Mouse (Mus musculus) mouse embryonic stem cell (cell line): Measurements from ENCODE around the gene Diras1.

Experiments used
- in situ Hi-C, 2 experiments: fragments of 300-500 bp; cut with MboI; formaldehyde crosslinking; loops; 1 replicate in 1 of 2; 3 replicates in 1 of 2; pipeline ENCODE4 v1.14.3; 2019 to 2020; ENCODE audit warnings: low sequenced_read_pairs in 2 of 2, low pct_unique_long_range_greater_than_20kb in 1 of 2, mixed read lengths in 1 of 2; ENCODE audit not compliant: unreplicated experiment in 1 of 2

Diras1 gene

GRCm38 (mm10) chr10:81007240-81007639 is 18.2 kb downstream of the Diras1 start:
- in situ Hi-C loops: loop anchor here in 1 of 2 experiments (10.0 kb wide), 1 partner anchor 68 kb away; the partner anchor contains the start of gene Thop1

DNA sequence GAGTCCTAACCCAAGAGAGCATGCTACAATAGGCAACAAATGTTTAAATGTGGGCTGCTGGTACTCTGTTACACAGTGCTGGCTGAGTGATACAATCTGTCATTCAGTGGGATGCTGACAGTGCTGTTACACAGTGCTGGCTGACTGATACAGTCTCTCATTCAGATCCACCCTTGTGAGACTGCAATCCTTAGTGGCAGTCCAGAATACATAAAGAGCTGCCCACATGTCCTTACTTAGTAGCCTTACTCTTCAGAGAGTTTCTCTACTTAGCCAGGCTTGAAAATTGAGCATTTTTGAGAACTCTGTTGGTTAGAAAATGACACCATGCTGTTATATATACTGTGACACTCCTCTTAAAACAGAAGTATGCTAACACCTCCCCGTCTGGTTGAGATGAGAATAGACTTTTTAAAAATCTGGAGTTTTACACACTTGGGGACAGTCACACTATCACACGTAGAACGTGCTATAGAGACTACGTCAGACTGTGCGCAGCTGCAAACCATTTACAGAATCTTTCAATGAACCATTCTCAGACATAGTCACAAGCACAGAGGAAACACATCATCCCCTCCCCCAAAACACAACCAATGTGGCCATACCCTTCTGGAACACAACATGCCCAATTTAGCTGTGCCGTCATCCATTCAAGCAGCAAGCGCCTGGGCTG is 19.3 kb downstream of the Diras1 start:
- in situ Hi-C loops: loop anchor here in 1 of 2 experiments (10.0 kb wide), 1 partner anchor 69 kb away; the partner anchor contains the start of gene Thop1

DNA sequence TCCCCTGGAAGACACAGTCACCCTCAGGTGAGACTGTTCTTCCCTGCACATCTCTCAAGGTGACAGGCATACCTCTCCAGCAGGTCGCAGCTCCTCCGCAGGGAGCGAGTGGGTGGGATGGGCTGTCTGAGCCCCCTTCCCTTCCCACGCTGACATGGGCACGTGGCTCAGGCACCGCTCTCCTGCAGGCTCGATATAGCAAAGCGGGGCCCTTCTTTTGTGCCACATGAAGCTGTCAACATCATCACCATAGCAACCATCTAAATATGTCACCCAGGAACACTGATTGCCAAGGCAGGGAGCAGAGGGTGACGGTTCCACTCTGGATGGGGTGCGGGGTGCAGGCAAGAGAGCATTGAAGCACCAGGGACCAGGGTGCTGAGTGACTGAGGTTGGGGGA is 24.3 kb downstream of the Diras1 start:
- in situ Hi-C loops: loop anchor here in 1 of 2 experiments (10.0 kb wide), 1 partner anchor 74 kb away; the partner anchor contains the start of gene Thop1

- in situ Hi-C loops: loop anchor here in 1 of 2 experiments (10.0 kb wide), 1 partner anchor 74 kb away; the partner anchor contains the start of gene Thop1
Observed at GRCm38 (mm10) chr10:81000197-81001062, 25.0 kb downstream of the Diras1 start.

DNA sequence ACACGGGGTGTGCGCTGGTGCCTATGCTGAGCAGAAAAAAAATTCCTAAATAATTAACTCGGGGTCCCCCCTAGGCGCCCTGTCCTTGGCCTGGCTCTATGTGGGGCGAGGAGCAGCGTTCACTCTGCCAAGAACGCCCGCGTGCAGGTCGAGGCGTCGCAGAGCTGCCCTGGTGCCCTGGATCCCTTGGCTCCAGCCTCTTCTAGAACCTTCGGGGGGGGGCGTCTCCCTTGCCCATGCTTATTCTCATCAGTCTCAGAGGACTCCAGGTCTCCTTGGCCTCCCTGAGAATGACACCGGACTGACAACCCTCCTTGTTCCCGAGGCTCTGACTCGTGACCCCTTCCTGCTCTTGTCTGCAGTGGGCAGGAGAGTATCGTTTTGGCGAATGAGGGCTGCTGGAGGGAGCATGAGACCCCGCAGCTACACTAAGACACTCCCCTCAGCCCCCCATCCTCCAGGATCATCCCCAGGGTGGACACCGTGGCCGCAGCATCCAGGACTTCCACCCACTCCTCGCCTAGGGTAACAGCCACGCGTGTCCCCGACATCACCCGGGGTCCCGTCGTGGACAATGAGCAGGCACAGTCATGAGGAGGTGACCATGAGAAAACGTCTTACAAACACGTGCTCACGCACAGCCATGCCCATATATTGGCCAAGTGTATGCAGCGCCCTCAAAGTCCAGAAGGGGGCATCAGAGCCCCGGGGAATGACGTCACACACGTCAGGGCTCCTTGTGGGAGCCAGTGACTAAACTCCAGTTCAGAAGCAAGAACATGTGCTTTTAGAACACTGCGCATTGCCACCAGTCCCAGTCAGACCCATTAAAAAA is 25.9 kb downstream of the Diras1 start:
- in situ Hi-C loops: loop anchor here (5.0 to 10.0 kb wide), 5 partner anchors 75 to 255 kb away; partner anchors contain the start of genes Ap3d1 (in 1 of the 2), Oaz1 (in 1 of the 2) and Thop1 (in 1 of the 2)

DNA sequence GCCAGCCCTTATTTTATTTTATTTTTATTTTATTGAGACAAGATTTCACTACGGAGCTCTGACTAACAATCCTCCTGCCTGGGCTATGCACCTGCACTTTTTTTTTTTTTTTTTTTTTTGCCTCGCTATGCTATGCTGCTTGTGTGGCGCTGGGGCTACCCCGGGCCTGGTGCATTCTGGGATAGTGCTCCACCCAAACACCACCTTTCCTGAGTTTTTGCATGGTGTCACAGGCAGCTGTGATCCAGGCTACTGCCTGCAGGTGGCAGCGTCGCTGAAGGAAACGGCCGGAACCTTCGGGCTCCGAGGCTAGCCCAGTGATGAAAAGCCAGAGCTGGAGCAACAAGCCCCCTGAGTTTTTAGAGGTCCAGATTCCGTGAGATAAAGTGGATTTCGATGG is 26.7 kb downstream of the Diras1 start:
- in situ Hi-C loops: loop anchor here (5.0 to 10.0 kb wide), 4 partner anchors 116 to 254 kb away; partner anchors contain the start of genes Ap3d1 (in 1 of the 2) and Oaz1 (in 1 of the 2)

- in situ Hi-C loops: loop anchor here (5.0 to 10.0 kb wide), 4 partner anchors 116 to 253 kb away; partner anchors contain the start of genes Ap3d1 (in 1 of the 2) and Oaz1 (in 1 of the 2)
Observed at GRCm38 (mm10) chr10:80998021-80998420, 27.4 kb downstream of the Diras1 start.

GRCm38 (mm10) chr10:80997332-80997731 is 28.1 kb downstream of the Diras1 start:
- in situ Hi-C loops: loop anchor here (5.0 to 10.0 kb wide), 4 partner anchors 115 to 253 kb away; partner anchors contain the start of genes Ap3d1 (in 1 of the 2) and Oaz1 (in 1 of the 2)

- in situ Hi-C loops: loop anchor here (5.0 to 10.0 kb wide), 4 partner anchors 114 to 252 kb away; partner anchors contain the start of genes Ap3d1 (in 1 of the 2) and Oaz1 (in 1 of the 2)
Observed at GRCm38 (mm10) chr10:80996501-80996900, 29.0 kb downstream of the Diras1 start.

DNA sequence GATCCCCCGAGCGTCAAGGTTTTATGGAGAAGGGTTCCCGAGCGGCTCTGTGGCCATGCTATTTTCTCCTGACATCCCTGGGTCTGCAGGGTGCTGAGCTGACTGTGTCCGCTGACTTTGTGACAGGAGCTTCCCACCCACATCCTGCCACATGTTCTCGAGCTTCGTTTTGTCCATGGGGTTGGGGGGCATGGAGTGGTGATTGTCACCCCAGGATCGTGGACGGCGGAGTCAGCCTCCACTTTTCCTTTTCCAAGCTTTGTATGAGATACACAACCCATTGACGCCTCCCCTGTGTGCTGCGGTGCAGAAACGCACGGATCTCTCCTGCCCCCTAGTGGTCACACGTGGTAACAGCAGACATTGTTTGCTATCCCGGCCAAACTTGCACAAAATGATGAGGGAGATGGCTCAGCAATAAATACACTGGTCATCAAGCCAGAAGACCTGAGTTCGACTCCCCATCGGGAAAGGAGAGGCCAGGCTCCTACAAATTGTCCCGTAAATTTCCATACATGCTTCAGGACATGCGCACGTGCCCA is 30.3 kb downstream of the Diras1 start:
- in situ Hi-C loops: loop anchor here (5.0 to 10.0 kb wide), 4 partner anchors 113 to 250 kb away; partner anchors contain the start of genes Ap3d1 (in 1 of the 2) and Oaz1 (in 1 of the 2)

DNA sequence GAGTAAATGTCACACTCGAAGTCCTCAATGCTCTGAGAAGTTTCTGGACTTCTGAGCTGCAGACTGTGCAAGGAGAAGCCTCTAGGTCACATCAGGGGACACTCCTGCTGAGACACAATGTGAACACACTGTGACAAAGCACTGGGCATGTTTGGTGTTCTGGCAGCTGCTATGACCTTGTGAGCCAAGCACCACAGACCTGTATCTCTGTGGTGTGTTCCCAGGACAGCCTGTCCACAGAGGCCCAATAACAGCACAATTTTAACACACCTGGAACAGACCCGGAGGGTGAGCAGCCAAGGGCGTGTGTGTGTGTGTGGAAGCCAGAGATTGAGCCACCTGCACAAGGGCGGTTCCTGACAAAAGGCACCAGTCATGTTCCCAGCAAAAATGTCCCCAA is 30.8 kb downstream of the Diras1 start:
- in situ Hi-C loops: loop anchor here (5.0 to 10.0 kb wide), 6 partner anchors 67 to 250 kb away; partner anchors contain the start of genes Ap3d1 (in 1 of the 2) and Oaz1 (in 1 of the 2)

DNA sequence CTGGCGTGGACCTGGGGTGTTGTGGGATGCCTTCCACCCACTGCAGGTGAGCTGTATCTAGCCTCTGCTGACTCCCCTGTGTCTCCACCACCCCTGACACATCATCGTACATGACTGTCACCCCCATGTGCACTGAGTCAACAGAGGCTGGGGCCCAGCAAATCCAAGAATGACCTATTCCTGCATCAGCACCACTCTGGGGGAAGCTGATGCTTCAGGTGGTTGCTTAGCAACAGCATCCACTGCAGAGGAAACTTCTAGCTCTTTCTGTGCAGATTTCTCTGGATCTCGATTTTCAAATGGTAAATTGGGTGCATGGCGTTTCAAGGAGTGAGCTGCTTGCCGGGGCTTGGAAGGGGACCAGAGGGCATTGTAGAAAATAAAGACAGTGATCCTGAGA is 32.2 kb downstream of the Diras1 start:
- in situ Hi-C loops: loop anchor here (5.0 to 10.0 kb wide), 4 partner anchors 66 to 248 kb away; partner anchors contain the start of genes Ap3d1 (in 1 of the 2) and Oaz1 (in 1 of the 2)

DNA sequence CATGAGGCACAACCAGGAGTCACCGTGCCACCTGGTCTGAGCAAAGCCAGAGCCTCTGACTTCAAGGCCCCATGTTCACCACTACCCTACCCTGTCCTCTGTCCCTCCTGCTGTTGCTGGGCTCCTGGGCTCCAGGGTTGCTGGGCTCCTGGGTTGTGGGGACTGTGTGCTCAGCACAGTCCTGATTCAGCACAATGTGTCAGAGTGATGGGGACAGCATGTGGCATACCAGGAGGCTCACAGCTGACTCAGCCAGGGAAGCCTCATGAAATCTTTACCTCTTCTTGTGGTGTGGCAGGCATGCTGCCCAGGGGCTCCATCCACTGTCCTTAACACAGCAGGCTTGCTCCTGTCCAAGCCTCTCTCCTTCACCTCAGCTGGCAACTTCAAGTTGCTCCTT is 33.5 kb downstream of the Diras1 start:
- in situ Hi-C loops: loop anchor here (5.0 to 10.0 kb wide), 4 partner anchors 65 to 247 kb away; partner anchors contain the start of genes Ap3d1 (in 1 of the 2) and Oaz1 (in 1 of the 2)

GRCm38 (mm10) chr10:80991007-80991406 is 34.5 kb downstream of the Diras1 start:
- in situ Hi-C loops: loop anchor here (5.0 to 10.0 kb wide), 4 partner anchors 64 to 246 kb away; partner anchors contain the start of genes Ap3d1 (in 1 of the 2) and Oaz1 (in 1 of the 2)

DNA sequence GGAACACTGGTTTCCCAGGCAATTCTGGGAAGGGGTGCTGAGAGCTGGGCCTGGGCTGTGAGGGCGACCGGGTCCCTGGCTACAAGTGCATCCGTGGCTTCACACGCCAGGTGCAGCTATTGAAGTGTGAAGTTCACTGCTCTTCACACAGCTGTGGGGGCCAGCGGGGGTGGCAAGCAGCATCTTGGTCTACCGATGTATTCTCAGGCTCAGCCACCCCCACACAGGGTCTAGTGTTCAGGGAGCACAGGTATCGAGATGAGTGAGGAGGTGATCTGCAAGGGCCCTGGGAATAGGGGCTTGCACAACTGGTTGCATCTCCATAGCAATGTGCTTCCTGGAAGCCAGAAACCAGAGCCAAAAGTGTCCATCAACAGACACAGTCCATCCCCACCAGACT is 35.1 kb downstream of the Diras1 start:
- in situ Hi-C loops: loop anchor here (5.0 to 10.0 kb wide), 4 partner anchors 63 to 246 kb away; partner anchors contain the start of genes Ap3d1 (in 1 of the 2) and Oaz1 (in 1 of the 2)

DNA sequence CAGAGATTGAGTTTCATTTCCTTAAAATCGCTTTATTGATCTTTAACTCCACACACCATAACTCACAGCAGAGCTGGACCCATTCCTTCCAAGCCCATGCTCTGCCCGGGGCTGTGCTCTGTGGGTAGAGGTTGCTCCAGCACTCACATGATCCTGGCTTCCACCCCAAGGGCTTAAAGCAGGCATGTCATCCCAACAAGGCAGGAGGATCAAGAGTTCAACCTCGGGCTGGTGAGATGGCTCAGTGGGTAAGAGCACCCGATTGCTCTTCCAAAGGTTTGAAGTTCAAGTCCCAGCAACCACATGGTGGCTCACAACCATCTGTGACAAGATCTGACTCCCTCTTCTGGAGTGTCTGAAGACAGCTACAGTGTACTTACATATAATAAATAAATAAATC is 35.6 kb downstream of the Diras1 start:
- in situ Hi-C loops: loop anchor here (5.0 to 10.0 kb wide), 4 partner anchors 63 to 245 kb away; partner anchors contain the start of genes Ap3d1 (in 1 of the 2) and Oaz1 (in 1 of the 2)

DNA sequence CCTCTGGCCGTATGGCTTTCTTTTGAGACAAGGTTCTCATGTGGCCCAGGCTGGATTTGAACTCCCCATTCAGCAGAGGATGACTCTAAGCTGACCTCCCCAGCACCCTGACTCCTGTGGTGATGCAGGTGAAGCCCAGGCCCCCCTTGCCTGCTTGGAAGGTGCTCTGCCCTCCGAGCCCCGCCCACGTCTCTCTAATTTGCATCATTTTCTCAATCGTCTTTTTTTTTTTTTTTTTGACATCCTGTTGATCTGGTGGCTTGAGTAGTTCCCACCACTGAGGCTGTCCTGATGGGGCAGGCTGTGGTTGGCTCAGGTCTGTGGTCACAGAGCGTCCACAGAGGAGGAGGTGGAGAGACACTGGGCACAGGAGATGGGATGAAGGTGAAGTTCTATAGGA is 36.0 kb downstream of the Diras1 start:
- in situ Hi-C loops: no loop called here
